Mouse (Mus musculus) kidney, postnatal 36 days (tissue): ENCODE data around the gene Rbm42.

Source experiments
- DNase-seq, 2 experiments: peaks; one replicate each; pipeline ENCODE4 v3.0.0; 2021 to 2022; ENCODE audit warnings: mixed read lengths in 2 of 2

Rbm42 gene

DNA sequence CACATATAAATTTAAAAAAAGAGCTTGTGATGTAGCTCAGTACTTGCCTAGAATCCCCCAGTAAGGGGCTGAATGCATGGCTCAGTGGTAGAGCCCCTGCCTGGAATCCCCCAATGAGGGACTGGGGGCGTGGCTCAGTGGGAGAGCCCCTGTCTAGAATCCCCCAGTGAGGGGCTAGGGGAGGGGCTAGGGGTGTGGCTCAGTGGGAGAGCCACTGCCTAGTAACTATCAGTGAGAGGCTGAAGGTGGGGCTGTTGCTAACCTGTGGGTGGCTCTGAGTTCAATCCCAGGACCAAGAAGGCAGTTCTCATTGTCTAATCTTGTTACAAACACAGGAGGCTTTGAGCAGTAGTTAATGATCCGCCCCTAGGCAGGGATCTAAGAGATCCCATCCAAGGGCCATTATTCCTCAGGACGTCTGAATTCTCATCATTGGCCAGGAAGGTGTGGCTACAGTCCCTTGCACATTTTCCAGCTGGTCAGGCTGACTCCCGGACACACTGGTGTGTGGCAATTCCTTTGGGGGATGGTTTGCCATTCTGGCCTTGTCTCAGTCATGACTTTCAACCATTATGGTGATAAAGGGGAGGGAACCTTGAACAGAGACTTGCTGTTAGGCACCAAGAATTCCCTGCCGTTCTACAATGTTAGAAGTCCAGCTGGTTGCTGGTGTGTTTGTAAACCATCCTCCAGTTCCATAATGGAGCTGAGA lies 34.9 kb downstream of the Rbm42 start:
- no peak for DNase-seq

GRCm38 (mm10) chr7:30614454-30614853 lies 35.7 kb downstream of the Rbm42 start:
- DNase-seq, result no peak

DNA sequence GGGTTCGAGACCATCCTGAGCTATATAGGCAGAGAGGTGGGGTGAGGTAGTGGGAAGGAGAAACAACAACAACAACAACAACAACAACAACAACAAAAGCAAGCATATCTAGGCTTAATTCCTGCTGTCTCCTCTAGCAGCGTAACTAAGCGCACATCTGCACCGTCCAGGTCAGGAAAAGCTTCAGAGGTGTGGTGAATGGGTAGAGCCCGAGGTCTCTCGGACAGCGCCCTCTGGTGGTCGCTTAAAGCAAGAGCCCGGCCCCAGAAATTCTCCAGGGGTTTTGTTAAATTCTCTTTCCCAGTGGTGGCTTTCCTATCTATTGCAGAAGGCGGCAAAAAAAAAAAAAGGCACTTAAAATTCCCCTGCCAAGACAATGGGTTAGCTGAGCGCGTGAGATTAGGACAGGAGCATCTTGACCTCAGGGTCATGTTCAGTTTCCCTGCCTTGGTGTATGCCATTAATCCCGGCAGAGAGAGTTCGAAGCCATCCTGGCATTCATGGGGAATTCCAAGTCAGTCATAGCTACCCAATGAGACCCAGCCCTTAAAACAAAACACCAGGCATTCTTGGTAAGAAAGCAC lies 36.5 kb downstream of the Rbm42 start:
- peak; percentile 61 to 86 for DNase-seq

GRCm38 (mm10) chr7:30612654-30613402 lies 37.3 kb downstream of the Rbm42 start, which contains the start of gene Upk1a:
Gene Upk1a, minus strand, starts transcription at chr7:30612847.
- DNase-seq, result no peak

DNA sequence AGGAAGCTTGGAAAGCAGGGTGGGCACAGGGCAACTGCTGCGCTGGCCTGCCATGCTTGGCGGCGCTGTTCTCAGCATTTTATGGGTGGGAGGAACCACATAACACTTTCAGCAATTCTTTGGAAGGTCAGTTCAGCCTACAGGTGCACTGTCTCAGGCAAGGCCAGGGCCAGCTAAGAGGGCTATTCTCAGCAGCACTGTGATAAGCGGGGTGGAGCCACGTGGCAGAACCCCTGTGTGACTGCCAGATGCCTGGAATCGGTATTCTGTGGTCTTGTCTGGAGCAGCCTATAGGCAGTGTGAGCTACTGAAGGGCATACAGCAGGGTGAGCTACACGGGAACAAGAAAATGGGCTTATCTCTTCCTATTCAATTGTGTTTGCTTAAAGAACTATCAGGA lies 40.1 kb downstream of the Rbm42 start:
- DNase-seq, result no peak

DNA sequence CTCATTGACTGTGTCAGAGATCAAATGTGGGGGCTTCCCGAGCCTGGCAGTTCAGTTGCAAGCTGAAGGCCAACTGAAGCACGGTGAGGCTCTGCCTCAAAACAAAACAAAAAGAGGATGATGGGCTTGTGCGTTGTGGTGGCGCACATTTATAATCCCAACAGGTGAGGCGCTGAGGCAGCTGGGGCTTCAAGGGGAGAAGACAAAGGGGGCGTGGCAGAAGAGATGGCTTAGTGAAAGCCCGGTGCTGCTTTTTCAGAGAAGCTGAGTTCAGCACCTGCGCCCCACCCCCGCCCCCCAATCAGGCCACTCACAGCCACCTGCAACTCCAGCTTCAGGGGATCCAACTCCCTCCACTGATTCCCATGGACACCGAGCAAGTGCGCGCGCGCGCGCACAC lies 41.6 kb downstream of the Rbm42 start:
- DNase-seq, result no peak

GRCm38 (mm10) chr7:30607706-30608309 lies 42.3 kb downstream of the Rbm42 start:
- peak; percentile 73 to 86 for DNase-seq

- DNase-seq, result no peak
These were observed 45.2 kb downstream of the Rbm42 start for GRCm38 (mm10) chr7:30604944-30605343.

- no peak for DNase-seq
These were observed 45.7 kb downstream of the Rbm42 start for GRCm38 (mm10) chr7:30604424-30604823.

- DNase-seq, result peak; percentile 69 to 75
These were observed 47.5 kb downstream of the Rbm42 start for GRCm38 (mm10) chr7:30602583-30602982.

DNA sequence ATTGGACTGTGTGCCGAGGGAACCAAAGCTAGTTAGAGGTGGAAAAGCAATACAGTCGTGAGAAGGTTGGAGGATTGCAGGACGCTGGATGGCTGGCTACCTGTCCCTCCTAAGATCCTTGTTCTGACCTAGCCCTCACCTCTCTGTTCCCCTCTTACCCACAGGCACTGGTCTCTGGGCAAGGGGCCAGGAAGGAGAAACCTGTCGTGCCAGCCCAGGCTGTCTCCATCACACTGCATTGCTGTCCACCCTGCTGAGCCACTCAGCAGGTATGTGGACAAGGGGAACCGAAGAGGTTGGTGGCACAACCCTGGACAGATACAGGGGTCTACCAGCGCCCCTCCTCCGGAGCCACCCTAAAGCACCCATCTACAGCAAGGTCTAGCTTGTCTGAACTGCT lies 49.5 kb downstream of the Rbm42 start:
- DNase-seq, result peak; percentile 59 to 67

DNA sequence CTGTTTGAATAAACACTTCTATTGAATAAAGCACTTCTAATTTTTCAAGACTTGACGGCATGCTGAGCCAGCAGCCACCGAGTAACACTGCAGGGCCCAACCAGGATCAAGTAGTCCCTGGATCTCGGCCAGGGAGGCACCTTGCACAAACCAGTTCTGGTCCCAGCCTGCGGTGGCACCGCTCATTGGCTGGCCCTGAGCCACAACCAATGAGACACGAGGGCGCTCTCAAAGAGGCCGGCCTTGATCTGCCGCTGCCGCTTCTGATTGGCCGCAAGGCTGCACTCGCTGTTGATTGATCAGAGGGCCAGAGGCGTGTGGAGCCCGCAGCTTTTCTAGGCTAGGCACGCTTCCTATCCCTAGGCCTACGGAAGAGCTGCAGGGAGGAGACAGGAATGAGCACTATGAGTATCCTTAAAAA lies 50.2 kb downstream of the Rbm42 start:
- DNase-seq, result peak; percentile 98

- no peak for DNase-seq
These were observed 51.3 kb downstream of the Rbm42 start, which contains the start of gene Zbtb32 for GRCm38 (mm10) chr7:30598786-30599185. Gene Zbtb32, minus strand, starts transcription at chr7:30598909.

GRCm38 (mm10) chr7:30596811-30597210 lies 53.3 kb downstream of the Rbm42 start:
- DNase-seq, result no peak

GRCm38 (mm10) chr7:30596093-30596492 lies 54.0 kb downstream of the Rbm42 start:
- DNase-seq, result no peak

GRCm38 (mm10) chr7:30594510-30595024 lies 55.5 kb downstream of the Rbm42 start:
- DNase-seq, result no peak

DNA sequence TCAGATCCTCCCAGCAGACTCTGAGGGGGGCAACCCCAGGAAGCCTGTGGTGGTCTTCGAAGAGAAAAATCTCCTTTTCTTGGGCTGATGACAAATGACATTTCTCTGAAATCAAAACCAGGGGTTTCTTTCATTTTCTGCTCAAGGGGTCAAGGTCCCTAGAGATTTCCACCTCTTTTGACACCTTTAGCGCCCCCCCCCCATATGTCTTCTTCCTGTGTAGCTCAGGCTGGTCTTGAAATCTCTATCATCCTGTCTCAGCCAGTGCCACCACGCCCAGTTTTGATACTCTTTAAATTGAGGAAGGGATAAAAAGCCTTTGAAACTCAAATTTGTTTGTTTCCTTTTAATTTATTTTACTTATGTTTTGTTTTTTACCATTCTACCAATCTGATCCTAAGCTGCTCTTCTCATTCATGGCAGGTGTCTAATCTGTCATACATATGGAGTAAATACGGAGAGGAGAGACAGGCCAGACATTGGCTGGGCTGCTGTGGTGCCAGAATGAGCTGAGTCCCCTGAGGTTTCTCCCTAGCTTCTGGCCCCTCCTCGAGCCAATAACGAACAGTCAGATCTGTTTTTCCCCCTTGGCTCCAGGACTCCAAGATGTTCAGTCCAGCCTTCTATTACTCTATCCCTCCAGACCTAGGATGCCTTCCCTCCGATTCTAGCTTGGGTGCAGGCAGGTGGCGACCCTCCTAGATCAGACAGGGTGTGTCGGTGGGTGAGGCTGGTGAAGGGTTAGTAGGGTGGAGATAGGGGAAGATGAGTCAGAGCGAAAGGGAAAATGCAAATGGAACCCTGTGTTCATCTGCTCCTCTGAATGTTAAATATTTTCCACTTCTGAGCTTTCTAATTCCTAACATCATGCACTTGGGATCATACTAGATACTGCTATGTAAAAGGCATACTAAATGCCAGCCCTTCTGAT lies 56.3 kb downstream of the Rbm42 start:
- no peak for DNase-seq

DNA sequence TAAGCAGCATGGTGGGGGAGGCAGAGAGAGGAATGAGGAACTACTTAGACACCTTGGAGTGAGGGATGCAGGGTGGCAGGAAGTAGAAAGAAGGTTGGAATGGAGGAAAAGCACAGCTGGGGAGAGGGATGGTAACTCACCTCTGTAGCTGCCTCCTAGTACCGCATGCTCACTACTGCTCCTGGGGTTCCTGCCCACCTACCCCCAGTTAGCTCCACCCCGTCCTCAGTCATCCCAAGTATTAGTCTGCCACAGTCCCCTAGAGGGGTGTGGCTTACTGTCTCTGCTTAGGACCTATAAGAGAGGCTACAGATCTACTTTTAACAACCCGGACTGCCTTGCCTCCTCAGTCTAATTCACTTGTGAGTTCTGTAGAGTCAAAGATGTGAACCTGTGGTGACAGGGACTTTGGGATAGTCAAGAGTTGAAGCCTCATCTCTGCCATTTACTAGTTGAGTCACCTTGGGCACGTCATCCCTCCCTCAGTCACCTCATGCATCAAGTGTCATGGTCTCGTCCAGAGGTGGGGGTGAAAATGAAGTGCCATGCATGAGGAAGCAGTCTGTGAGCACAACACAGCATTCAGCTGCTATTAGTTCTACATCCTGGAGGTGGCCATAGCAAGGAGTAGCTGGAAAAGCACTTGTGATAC lies 57.2 kb downstream of the Rbm42 start:
- DNase-seq, result no peak

DNA sequence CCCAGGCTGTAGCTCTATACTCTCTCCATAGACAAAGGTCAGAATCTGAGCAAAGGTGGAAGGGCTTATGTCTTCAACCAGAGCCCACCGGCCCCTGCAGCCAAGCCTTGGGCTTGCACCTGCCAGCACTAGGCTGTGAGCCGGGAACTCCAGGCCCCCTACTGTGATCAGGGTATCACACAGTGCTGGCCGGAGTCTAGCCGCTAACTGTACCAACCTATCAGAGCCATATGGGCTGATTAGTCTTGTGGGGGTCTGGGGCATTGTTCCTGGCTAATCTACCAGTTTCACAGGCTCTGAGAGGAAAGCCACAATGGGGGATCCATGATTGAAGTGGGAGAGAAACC lies 58.5 kb downstream of the Rbm42 start:
- no peak for DNase-seq
